Mouse (Mus musculus): ENCODE measurements around the gene Crebzf.

The Crebzf gene

GRCm38 (mm10) chr7:90442518-90443080, at the start of gene Crebzf:
TSS of gene Crebzf (plus strand) at chr7:90442729.
- peak; percentile 98 for DNase-seq (ENCODE audit: inconsistent ontology term)

GRCm38 (mm10) chr7:90395073-90395472, 47.5 kb upstream of the Crebzf start:
- no peak for DNase-seq (ENCODE audit: inconsistent ontology term)

- DNase-seq (ENCODE audit: inconsistent ontology term) = peak; percentile 75
Measured at GRCm38 (mm10) chr7:90395928-90396327, 46.6 kb upstream of the Crebzf start.

- DNase-seq (ENCODE audit: inconsistent ontology term) = no peak
Measured at GRCm38 (mm10) chr7:90409934-90410333, 32.6 kb upstream of the Crebzf start.

- DNase-seq (ENCODE audit: inconsistent ontology term) = peak; percentile 86
Measured at GRCm38 (mm10) chr7:90426020-90427001, 16.2 kb upstream of the Crebzf start, which contains the start of gene Ccdc89. TSS of gene Ccdc89 (plus strand) at chr7:90426577.

GRCm38 (mm10) chr7:90427006-90427405, 15.5 kb upstream of the Crebzf start:
- no peak for DNase-seq (ENCODE audit: inconsistent ontology term)

GRCm38 (mm10) chr7:90432221-90432620, 10.3 kb upstream of the Crebzf start:
- DNase-seq (ENCODE audit: inconsistent ontology term) = no peak

- DNase-seq (ENCODE audit: inconsistent ontology term) = no peak
Measured at GRCm38 (mm10) chr7:90440044-90440443, 2.5 kb upstream of the Crebzf start.

GRCm38 (mm10) chr7:90442070-90442469, 459 bp upstream of the Crebzf start:
- peak; percentile 53 for DNase-seq (ENCODE audit: inconsistent ontology term)

- DNase-seq (ENCODE audit: inconsistent ontology term) = peak; percentile 70
Measured at GRCm38 (mm10) chr7:90443101-90444091, 867 bp downstream of the Crebzf start.

- DNase-seq (ENCODE audit: inconsistent ontology term) = peak; percentile 47
Measured at GRCm38 (mm10) chr7:90444206-90444605, 1.7 kb downstream of the Crebzf start.

GRCm38 (mm10) chr7:90456149-90456844, 13.8 kb downstream of the Crebzf start:
- DNase-seq (ENCODE audit: inconsistent ontology term) = peak; percentile 32

GRCm38 (mm10) chr7:90456845-90457468, 14.4 kb downstream of the Crebzf start, which contains the start of gene Tmem126a:
TSS of gene Tmem126a (minus strand) at chr7:90457229.
- peak; percentile 92 for DNase-seq (ENCODE audit: inconsistent ontology term)

- no peak for DNase-seq (ENCODE audit: inconsistent ontology term)
Measured at GRCm38 (mm10) chr7:90457517-90457916, 15.0 kb downstream of the Crebzf start.

- DNase-seq (ENCODE audit: inconsistent ontology term) = no peak
Measured at GRCm38 (mm10) chr7:90460330-90460729, 17.8 kb downstream of the Crebzf start.

GRCm38 (mm10) chr7:90460930-90461329, 18.4 kb downstream of the Crebzf start:
- no peak for DNase-seq (ENCODE audit: inconsistent ontology term)

GRCm38 (mm10) chr7:90461441-90461840, 18.9 kb downstream of the Crebzf start:
- no peak for DNase-seq (ENCODE audit: inconsistent ontology term)

GRCm38 (mm10) chr7:90473511-90473910, 31.0 kb downstream of the Crebzf start:
- DNase-seq (ENCODE audit: inconsistent ontology term) = no peak

- peak; percentile 100 for DNase-seq (ENCODE audit: inconsistent ontology term)
Measured at GRCm38 (mm10) chr7:90475793-90476312, 33.3 kb downstream of the Crebzf start, which contains the start of gene Tmem126b. TSS of gene Tmem126b (minus strand) at chr7:90476001.

Measured in Muller cell, postnatal 12 days (primary cell).